In genomic region chr9:7594816-7595540, GRCm38 (mm10) we compare ENCODE assay signal across 7 mouse cellular contexts. TPM values are rescaled to one million over a fixed set of nuclear protein-coding genes. Genes with fewer than 3 reads are reported as not detected.
DNase-seq lines count a peak whose midpoint lies in the region; ATAC-seq and TF ChIP-seq lines count a peak whose summit lies in the region.

No protein-coding gene starts in this region.

- intact Hi-C loops in heart, adult 2 months (cut with DNase I): loop anchor here (1.0 to 10.0 kb wide), 3 partner anchors 41 to 540 kb away; no protein-coding TSS in a partner anchor

- no peaks in the 10 kb centered on the region for H3K79me2 ChIP-seq in heart, adult 2 months (replicated peaks; ENCODE audit: control insufficient read depth, insufficient read depth, low read length)

- DNase-seq in adrenal gland, postnatal 25 days: peak; percentile 69
- DNase-seq in heart, adult 2 months: peak; percentile 76 to 86
- DNase-seq in kidney, adult 8-10 months: peak; percentile 86 to 89
- DNase-seq in spleen, postnatal 10 days (ENCODE audit: low spot score in 2 of 2): peak; percentile 31 to 63

- TF ChIP-seq CTCF in heart, adult 2 months (IDR thresholded peaks at IDR 0.05): peak; percentile 96

- H3K36me3 ChIP-seq in embryonic facial prominence, embryonic 13.5 days: no peaks in the 10 kb centered on the region
- H3K36me3 ChIP-seq in heart, adult 2 months (ENCODE audit: control insufficient read depth, insufficient read depth, low read length): no peaks in the 10 kb centered on the region
- H3K36me3 ChIP-seq in limb, embryonic 13.5 days: no peaks in the 10 kb centered on the region
- H3K36me3 ChIP-seq in midbrain, embryonic 16.5 days (ENCODE audit: control insufficient read depth, insufficient read depth, low read length): no peaks in the 10 kb centered on the region

- WGBS in embryonic facial prominence, embryonic 13.5 days: 12% methylated on average over 6 of the region's 6 CpGs
- 2% methylated on average over 6 of the region's 6 CpGs for WGBS in heart, adult 2 months
- 14% methylated on average over 6 of the region's 6 CpGs for WGBS in limb, embryonic 13.5 days
- WGBS in midbrain, embryonic 16.5 days: 7% methylated on average over 6 of the region's 6 CpGs

- no peak overlapping the region for H3K27ac ChIP-seq in embryonic facial prominence, embryonic 13.5 days
- H3K27ac ChIP-seq in heart, adult 2 months: peak overlapping the region; percentile 75
- H3K27ac ChIP-seq in limb, embryonic 13.5 days: no peak overlapping the region
- H3K27ac ChIP-seq in midbrain, embryonic 16.5 days (ENCODE audit: low read length): no peak overlapping the region

- H3K4me2 ChIP-seq in embryonic facial prominence, embryonic 13.5 days: peak overlapping the region; percentile 58
- peak overlapping the region; percentile 61 for H3K4me2 ChIP-seq in limb, embryonic 13.5 days (replicated peaks)
- peak overlapping the region; percentile 50 for H3K4me2 ChIP-seq in midbrain, embryonic 16.5 days (ENCODE audit: low read length)

- peak; percentile 90 for TF ChIP-seq EP300 in heart, adult 2 months (IDR thresholded peaks at IDR 0.05; ENCODE audit: insufficient read depth, low read depth, low read length)

- H3K4me1 ChIP-seq in embryonic facial prominence, embryonic 13.5 days: no peaks in the 10 kb centered on the region
- H3K4me1 ChIP-seq in heart, adult 2 months (ENCODE audit: control insufficient read depth, insufficient read depth, low read length): peaks cover 3% of the 10 kb centered on the region
- H3K4me1 ChIP-seq in limb, embryonic 13.5 days: no peaks in the 10 kb centered on the region
- no peaks in the 10 kb centered on the region for H3K4me1 ChIP-seq in midbrain, embryonic 16.5 days (ENCODE audit: control insufficient read depth, insufficient read depth, low read length)

- H3K27me3 ChIP-seq in embryonic facial prominence, embryonic 13.5 days: no peaks in the 10 kb centered on the region
- H3K27me3 ChIP-seq in heart, adult 2 months (ENCODE audit: control insufficient read depth, insufficient read depth, low read length): no peaks in the 10 kb centered on the region
- H3K27me3 ChIP-seq in limb, embryonic 13.5 days: no peaks in the 10 kb centered on the region
- H3K27me3 ChIP-seq in midbrain, embryonic 16.5 days (ENCODE audit: control insufficient read depth, insufficient read depth, low read depth, low read length): no peaks in the 10 kb centered on the region

- H3K9me3 ChIP-seq in embryonic facial prominence, embryonic 13.5 days: no peaks in the 10 kb centered on the region
- no peaks in the 10 kb centered on the region for H3K9me3 ChIP-seq in limb, embryonic 13.5 days
- no peaks in the 10 kb centered on the region for H3K9me3 ChIP-seq in midbrain, embryonic 16.5 days (replicated peaks; ENCODE audit: control insufficient read depth, low read length, poor library complexity, severe bottlenecking)

- H3K9ac ChIP-seq in embryonic facial prominence, embryonic 13.5 days: peak overlapping the region; percentile 61
- peak overlapping the region; percentile 77 for H3K9ac ChIP-seq in heart, adult 2 months (ENCODE audit: low read depth, low read length)
- peak overlapping the region; percentile 52; the same call in 1 of the 2 replicates for H3K9ac ChIP-seq in limb, embryonic 13.5 days
- H3K9ac ChIP-seq in midbrain, embryonic 16.5 days (ENCODE audit: low read depth, low read length): peak overlapping the region; percentile 37; the same call in 1 of the 2 replicates

- TF ChIP-seq POLR2A in heart, adult 2 months (IDR thresholded peaks at IDR 0.05; ENCODE audit: insufficient read depth, low read depth, low read length): peak; percentile 66; the same call in 1 of the 2 replicates

- peak overlapping the region; percentile 36 for H3K4me3 ChIP-seq in embryonic facial prominence, embryonic 13.5 days
- H3K4me3 ChIP-seq in heart, adult 2 months: peak overlapping the region; percentile 61
- H3K4me3 ChIP-seq in limb, embryonic 13.5 days: peak overlapping the region; percentile 39
- peak overlapping the region; percentile 23 for H3K4me3 ChIP-seq in midbrain, embryonic 16.5 days (ENCODE audit: low read depth, low read length)

- ATAC-seq in embryonic facial prominence, embryonic 13.5 days (ENCODE audit: insufficient number of reproducible peaks, insufficient read depth, low FRiP score, low TSS enrichment, low read depth): peak; percentile 91
- peak; percentile 96 for ATAC-seq in limb, embryonic 13.5 days (ENCODE audit: low FRiP score, low read depth)
- ATAC-seq in midbrain, embryonic 16.5 days: peak; percentile 100

RNA-seq across cellular contexts. Expression of gene Mmp27, which starts 23.8 kb away (rescaled TPM):
- 5.5 and 9.0 TPM in 2 replicates for total RNA-seq in adrenal gland, postnatal 25 days (2021)
- not detected in 2 replicates for polyA plus RNA-seq in embryonic facial prominence, embryonic 13.5 days (2015; fragmentation: Nextera tagmentation; extraction: Ambion mirVana)
- under 1 TPM; 0.11 to 0.13 TPM for total RNA-seq in heart, adult 2 months (2021)
- 0.15 and 0.21 TPM in 2 replicates for polyA plus RNA-seq in heart, adult 2 months (2012; rRNA removed)
- not detected in 2 replicates for polyA plus RNA-seq in limb, embryonic 13.5 days (2015; fragmentation: Nextera tagmentation; extraction: Ambion mirVana)
- not detected in 2 replicates for polyA plus RNA-seq in midbrain, embryonic 16.5 days (2015; fragmentation: Nextera tagmentation; extraction: Ambion mirVana)

RNA-seq across cellular contexts. Expression of gene Mmp20, which starts 33.1 kb away (rescaled TPM):
- not detected in 2 replicates for total RNA-seq in adrenal gland, postnatal 25 days (2021)
- not detected in 2 replicates for polyA plus RNA-seq in embryonic facial prominence, embryonic 13.5 days (2015; fragmentation: Nextera tagmentation; extraction: Ambion mirVana)
- not detected for total RNA-seq in heart, adult 2 months (2021)
- not detected in 2 replicates for polyA plus RNA-seq in heart, adult 2 months (2012; rRNA removed)
- polyA plus RNA-seq in limb, embryonic 13.5 days (2015; fragmentation: Nextera tagmentation; extraction: Ambion mirVana): not detected in 2 replicates
- not detected in 2 replicates for polyA plus RNA-seq in midbrain, embryonic 16.5 days (2015; fragmentation: Nextera tagmentation; extraction: Ambion mirVana)

RNA-seq across cellular contexts. Expression of gene Mmp8, which starts 36.7 kb away (rescaled TPM):
- 0.15 TPM in 1 of 2 replicates, not detected in the other for total RNA-seq in adrenal gland, postnatal 25 days (2021)
- 0.34 TPM in 1 of 2 replicates, not detected in the other for polyA plus RNA-seq in embryonic facial prominence, embryonic 13.5 days (2015; fragmentation: Nextera tagmentation; extraction: Ambion mirVana)
- total RNA-seq in heart, adult 2 months (2021): under 1 TPM; 0.09 to 0.23 TPM
- polyA plus RNA-seq in heart, adult 2 months (2012; rRNA removed): 0.12 and 0.16 TPM in 2 replicates
- 0.20 and 0.23 TPM in 2 replicates for polyA plus RNA-seq in limb, embryonic 13.5 days (2015; fragmentation: Nextera tagmentation; extraction: Ambion mirVana)
- 0.14 and 0.38 TPM in 2 replicates for polyA plus RNA-seq in midbrain, embryonic 16.5 days (2015; fragmentation: Nextera tagmentation; extraction: Ambion mirVana)
